Mouse (Mus musculus) MEL (cell line): ENCODE measurements around the gene Ntn5. TPM values are rescaled to one million over a fixed set of nuclear protein-coding genes. Genes with fewer than 3 reads are reported as not detected.

Source experiments
- DNase-seq: peaks from one replicate; pipeline ENCODE4 v3.0.0; 2011; ENCODE audit warnings: low read depth, low spot score
- H3K27ac ChIP-seq: 2 replicates; pipeline ENCODE4 v1.5.1; 2012; ENCODE audit warnings: low read depth, mild to moderate bottlenecking, control low read depth, low read length, moderate library complexity; ENCODE audit not compliant: control insufficient read depth
- H3K27me3 ChIP-seq, 2 experiments: fragments of 150-350 bp in 1 of 2; sonication (generic) in 1 of 2; 2 replicates each; pipeline ENCODE4 v1.6.1; 2012; ENCODE audit warnings: low read length in 2 of 2, mild to moderate bottlenecking in 2 of 2, improper control_type of control experiment in 1 of 2, moderate library complexity in 1 of 2; ENCODE audit not compliant: insufficient read depth in 2 of 2, control insufficient read depth in 1 of 2
- H3K36me3 ChIP-seq, 2 experiments: 2 replicates each; pipeline ENCODE4 v1.6.1; 2012 to 2014; ENCODE audit warnings: low read length in 2 of 2, improper control_type of control experiment in 1 of 2, inconsistent platforms in 1 of 2, mild to moderate bottlenecking in 1 of 2; ENCODE audit not compliant: insufficient read depth in 2 of 2, control insufficient read depth in 1 of 2
- H3K4me1 ChIP-seq, 2 experiments: fragments of 150-350 bp in 1 of 2; sonication (generic) in 1 of 2; 2 replicates each; pipeline ENCODE4 v1.6.1; 2012; ENCODE audit warnings: low read length in 2 of 2, improper control_type of control experiment in 1 of 2, mild to moderate bottlenecking in 1 of 2; ENCODE audit not compliant: insufficient read depth in 2 of 2, control insufficient read depth in 1 of 2
- H3K4me3 ChIP-seq, 2 experiments: fragments of 150-350 bp in 1 of 2; sonication (generic) in 1 of 2; 2 replicates each; pipeline ENCODE4 v1.5.1; 2012; ENCODE audit warnings: low read depth in 2 of 2, low read length in 2 of 2, mild to moderate bottlenecking in 2 of 2, moderate library complexity in 2 of 2, control low read depth in 1 of 2, improper control_type of control experiment in 1 of 2; ENCODE audit not compliant: control insufficient read depth in 1 of 2, insufficient read depth in 1 of 2
- H3K79me2 ChIP-seq: 2 replicates; pipeline ENCODE4 v1.6.1; 2012; ENCODE audit warnings: mild to moderate bottlenecking, low read length, moderate library complexity; ENCODE audit not compliant: control insufficient read depth, poor library complexity, insufficient read depth
- H3K9ac ChIP-seq: 2 replicates; pipeline ENCODE4 v1.6.1; 2012; ENCODE audit warnings: low read depth, mild to moderate bottlenecking, control low read depth, low read length, moderate library complexity; ENCODE audit not compliant: control insufficient read depth, poor library complexity, severe bottlenecking
- H3K9me3 ChIP-seq: fragments of 150-350 bp; sonication (generic); replicated peaks from 2 replicates; pipeline ENCODE4 v1.6.1; 2012; ENCODE audit warnings: mild to moderate bottlenecking, low read length, improper control_type of control experiment, moderate library complexity; ENCODE audit not compliant: insufficient read depth
- CHD1 ChIP-seq: IDR thresholded peaks from 2 replicates; pipeline ENCODE4 v1.6.1; 2012; ENCODE audit warnings: low read depth, mild to moderate bottlenecking, inconsistent platforms, low read length, improper control_type of control experiment
- CHD2 ChIP-seq: IDR thresholded peaks from 2 replicates; pipeline ENCODE4 v1.6.1; 2011; ENCODE audit warnings: low read length, improper control_type of control experiment
- EP300 ChIP-seq, 2 experiments: IDR thresholded peaks; 2 replicates each; pipeline ENCODE4 v1.6.1; 2011; ENCODE audit warnings: improper control_type of control experiment in 2 of 2, low read length in 2 of 2, low read depth in 1 of 2, mild to moderate bottlenecking in 1 of 2
- ETS1 ChIP-seq: IDR thresholded peaks from 2 replicates; pipeline ENCODE4 v1.6.1; 2012; ENCODE audit warnings: low read depth, mild to moderate bottlenecking, inconsistent platforms, low read length, improper control_type of control experiment, moderate library complexity
- GATA1 ChIP-seq: IDR thresholded peaks from 2 replicates; pipeline ENCODE4 v1.6.1; 2011; ENCODE audit warnings: low read depth, low read length, improper control_type of control experiment
- HCFC1 ChIP-seq: IDR thresholded peaks from 2 replicates; pipeline ENCODE4 v1.6.1; 2012; ENCODE audit warnings: low read depth, mild to moderate bottlenecking, inconsistent platforms, low read length, improper control_type of control experiment, moderate library complexity
- JUND ChIP-seq: IDR thresholded peaks from 2 replicates; pipeline ENCODE4 v1.6.1; 2011; ENCODE audit warnings: low read depth, mild to moderate bottlenecking, improper control_type of control experiment, low read length
- MAFK ChIP-seq: IDR thresholded peaks from 2 replicates; pipeline ENCODE4 v1.6.1; 2011; ENCODE audit warnings: low read depth, mild to moderate bottlenecking, low read length, improper control_type of control experiment, borderline replicate concordance
- MAZ ChIP-seq: IDR thresholded peaks from 2 replicates; pipeline ENCODE4 v1.6.1; 2012; ENCODE audit warnings: low read depth, mild to moderate bottlenecking, inconsistent platforms, low read length, improper control_type of control experiment
- MYC ChIP-seq: IDR thresholded peaks from 2 replicates; pipeline ENCODE4 v1.6.1; 2011; ENCODE audit warnings: low read depth, mild to moderate bottlenecking, low read length, improper control_type of control experiment, moderate library complexity
- POLR2AphosphoS2 ChIP-seq: IDR thresholded peaks from 2 replicates; pipeline ENCODE4 v1.6.1; 2011; ENCODE audit warnings: low read length, improper control_type of control experiment
- POLR2AphosphoS5 ChIP-seq: IDR thresholded peaks from 2 replicates; pipeline ENCODE4 v1.6.1; 2012; ENCODE audit warnings: low read depth, borderline replicate concordance, mild to moderate bottlenecking, inconsistent platforms, low read length, moderate library complexity, mixed read lengths
- UBTF ChIP-seq: IDR thresholded peaks from 2 replicates; pipeline ENCODE4 v1.6.1; 2012; ENCODE audit warnings: low read depth, mild to moderate bottlenecking, inconsistent platforms, low read length, improper control_type of control experiment, moderate library complexity, borderline replicate concordance; ENCODE audit not compliant: insufficient read depth
- USF2 ChIP-seq, 2 experiments: IDR thresholded peaks; 2 replicates each; pipeline ENCODE4 v1.6.1; 2011 to 2012; ENCODE audit warnings: improper control_type of control experiment in 2 of 2, low read length in 2 of 2, borderline replicate concordance in 1 of 2, inconsistent platforms in 1 of 2, low read depth in 1 of 2, mild to moderate bottlenecking in 1 of 2; ENCODE audit not compliant: insufficient read depth in 1 of 2
- ZC3H11A ChIP-seq: IDR thresholded peaks from 2 replicates; pipeline ENCODE4 v1.6.1; 2012; ENCODE audit warnings: low read depth, mild to moderate bottlenecking, inconsistent platforms, low read length, improper control_type of control experiment
- ZNF384 ChIP-seq: IDR thresholded peaks from 2 replicates; pipeline ENCODE4 v1.6.1; 2012; ENCODE audit warnings: low read depth, mild to moderate bottlenecking, inconsistent platforms, low read length, improper control_type of control experiment
- polyA plus RNA-seq, 2 experiments: library from polyadenylated mRNA; stranded (reverse) in 1 of 2; unstranded in 1 of 2; fragments of >175 nt in 1 of 2; fragments of >200 nt in 1 of 2; gene quantifications; 2 replicates each; pipeline versions ENCODE4 v1.2.1 to v1.2.4; 2012; ENCODE audit warnings: low replicate concordance in 2 of 2, low read depth in 1 of 2; ENCODE audit not compliant: insufficient read length in 2 of 2, insufficient read depth in 1 of 2, missing spikeins in 1 of 2
- total RNA-seq: library from RNA; depleted of rRNA; stranded (reverse); fragments of 300-350 nt; gene quantifications from 2 replicates; pipeline ENCODE4 v1.2.3, GENCODE M21; 2012

Gene Ntn5
- total and polyA plus RNA-seq, 3 experiments: 0.13 TPM; not detected in 2

DNA sequence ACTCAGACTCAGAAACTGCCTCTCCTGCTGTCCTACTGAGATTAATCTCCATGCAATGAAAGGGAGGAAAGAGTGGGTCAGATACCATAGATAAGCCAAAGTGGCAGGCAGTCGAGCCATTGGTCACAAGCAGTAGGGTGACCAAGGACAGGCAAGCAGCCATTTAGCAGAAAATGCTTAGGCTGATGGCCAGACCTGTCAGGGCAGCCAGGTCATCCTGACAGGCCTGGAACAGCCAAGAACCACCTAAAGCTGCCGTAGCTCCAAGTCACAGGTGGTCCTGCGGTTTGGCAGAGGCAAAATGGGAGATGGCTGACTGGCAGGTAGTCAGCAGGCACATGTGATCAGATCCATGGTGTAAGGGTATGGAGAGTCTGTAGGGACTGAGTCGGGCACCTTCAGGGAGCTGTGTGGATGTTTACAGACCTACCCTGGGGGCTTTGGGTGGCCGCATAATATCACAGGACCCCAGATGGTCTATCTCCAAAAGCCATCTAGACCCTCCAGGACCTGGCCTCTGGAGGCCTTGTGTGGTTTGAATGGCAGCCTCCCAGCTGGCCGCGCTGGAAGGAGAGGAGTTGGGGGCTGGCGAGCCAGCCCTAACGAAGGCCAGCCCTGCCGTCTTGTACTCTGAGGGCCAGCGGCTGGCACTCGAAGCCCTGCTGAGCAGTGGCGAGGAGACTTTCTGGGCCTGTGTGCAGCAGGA lies 38.0 kb downstream of the Ntn5 start:
- Histone ChIP-seq H3K9ac (no peak overlapping the region), H3K27ac (no peak overlapping the region), H3K36me3 (peaks cover 2% of the 10 kb centered on the region in 2 experiments; a peak in 3 of 4 replicates), H3K4me1 (no peaks in the 10 kb centered on the region), H3K4me3 (no peak overlapping the region), H3K27me3 (no peaks in the 10 kb centered on the region), H3K9me3 (no peaks in the 10 kb centered on the region), H3K79me2 (peaks cover 28% of the 10 kb centered on the region)
- TF ChIP-seq MAZ (no peak), GATA1 (peak; percentile 3; the same call in 1 of the 2 replicates)
- peak; percentile 43 for DNase-seq

DNA sequence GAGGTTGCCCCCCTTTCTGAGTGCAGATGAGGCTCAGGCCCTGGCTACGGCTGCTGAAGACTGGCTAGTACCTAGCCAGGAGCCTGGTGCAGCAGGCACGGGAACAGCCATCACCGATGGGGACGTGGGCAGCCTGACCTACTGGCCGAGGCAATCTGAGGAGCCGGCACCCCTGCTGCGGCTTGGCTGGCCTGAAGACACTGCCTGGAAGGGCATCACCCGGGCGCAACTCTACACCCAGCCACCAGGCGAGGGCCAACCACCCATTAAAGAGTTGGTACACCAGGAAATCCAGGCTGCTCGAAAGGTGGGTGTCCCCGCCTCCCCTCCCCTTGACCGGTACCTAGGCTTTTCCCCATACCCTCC lies 38.5 kb downstream of the Ntn5 start:
- Histone ChIP-seq H3K36me3 (peaks cover 2% of the 10 kb centered on the region in 2 experiments; a peak in 3 of 4 replicates), H3K9ac (no peak overlapping the region), H3K4me3 (no peak overlapping the region), H3K27ac (no peak overlapping the region), H3K4me1 (no peaks in the 10 kb centered on the region), H3K27me3 (no peaks in the 10 kb centered on the region), H3K9me3 (no peaks in the 10 kb centered on the region), H3K79me2 (peaks cover 24% of the 10 kb centered on the region)
- DNase-seq: no peak
- no peak for TF ChIP-seq JUND
- TF ChIP-seq ETS1: no peak
- TF ChIP-seq HCFC1: no peak
- no peak for TF ChIP-seq POLR2AphosphoS2
- no peak for TF ChIP-seq ZC3H11A
- no peak for TF ChIP-seq USF2 (IDR thresholded peaks at IDR 0.05; ENCODE audit: borderline replicate concordance in 1 of 2, insufficient read depth in 1 of 2, low read depth in 1 of 2, low read length in 2 of 2)
- no peak for TF ChIP-seq CHD1

DNA sequence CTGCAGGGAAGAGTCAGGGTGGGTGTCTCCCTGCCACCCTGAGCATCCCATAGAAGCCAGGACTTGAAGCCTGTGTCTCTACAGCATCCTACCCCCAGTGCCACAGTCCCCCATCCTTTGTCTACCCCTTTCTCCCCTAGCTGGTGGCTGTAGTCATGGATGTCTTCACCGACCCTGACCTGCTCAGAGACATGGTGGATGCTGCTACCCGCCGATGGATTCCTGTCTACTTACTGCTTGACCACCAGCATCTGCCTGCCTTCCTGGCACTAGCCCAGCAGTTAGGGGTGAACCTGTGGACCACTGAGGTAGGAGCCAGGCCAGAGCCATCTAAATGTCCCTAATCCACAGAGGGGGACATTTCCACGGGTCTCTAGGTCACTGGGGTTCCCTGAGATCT lies 39.5 kb downstream of the Ntn5 start:
- H3K36me3 ChIP-seq: peaks cover 2% of the 10 kb centered on the region in 2 experiments; a peak in 3 of 4 replicates
- TF ChIP-seq ZNF384 (no peak), EP300 (IDR thresholded peaks at IDR 0.05; ENCODE audit: low read depth in 1 of 2, low read length in 2 of 2) (no peak), CHD2 (no peak), ZC3H11A (no peak), UBTF (no peak), MYC (no peak), POLR2AphosphoS5 (no peak), MAFK (no peak)
- TF ChIP-seq, all 39 proteins: peak for 0
- Histone ChIP-seq H3K4me3 (no peak overlapping the region), H3K27me3 (no peaks in the 10 kb centered on the region), H3K4me1 (no peaks in the 10 kb centered on the region), H3K79me2 (peaks cover 18% of the 10 kb centered on the region), H3K9me3 (no peaks in the 10 kb centered on the region), H3K9ac (no peak overlapping the region), H3K27ac (no peak overlapping the region)
- DNase-seq: no peak
